Mouse (Mus musculus) kidney, postnatal 36 days (tissue): ENCODE data around the gene Gm10488.
"Not testable (repeated sequence)": the region's sequence is repeated elsewhere in the genome, so short reads cannot be mapped to it uniquely, and the experiment has no call there.

Experiments
- DNase-seq, 2 experiments: peaks; one replicate each; pipeline ENCODE4 v3.0.0; 2021 to 2022; ENCODE audit warnings: mixed read lengths in 2 of 2

The Gm10488 gene

GRCm38 (mm10) chrX:29976014-29976413, at the start of gene Gm10488:
TSS of gene Gm10488 (plus strand) at chrX:29976314.
- not testable (repeated sequence) for DNase-seq
